Mouse (Mus musculus) cerebellum, adult 11 months (tissue): ENCODE measurements around the gene Prpf3.
A peak's percentile ranks its signal among the peaks of the same experiment; 100 is the strongest.
"Not testable (repeated sequence)": the region's sequence is repeated elsewhere in the genome, so short reads cannot be mapped to it uniquely, and the experiment has no call there.

Experiments
- DNase-seq: peaks from one replicate; pipeline ENCODE4 v3.0.0; 2022

Prpf3 gene

GRCm38 (mm10) chr3:95879063-95879462 is 23.4 kb upstream of the Prpf3 start:
- DNase-seq, result no peak

GRCm38 (mm10) chr3:95872048-95872447 is 16.4 kb upstream of the Prpf3 start:
- no peak for DNase-seq

- DNase-seq, result peak; percentile 78
Measured at GRCm38 (mm10) chr3:95871392-95871867, 15.7 kb upstream of the Prpf3 start, which contains the start of gene Mrps21. Gene Mrps21 (minus strand): TSS chr3:95871519.

- no peak for DNase-seq
Measured at GRCm38 (mm10) chr3:95870976-95871375, 15.3 kb upstream of the Prpf3 start.

- no peak for DNase-seq
Measured at GRCm38 (mm10) chr3:95867408-95867807, 11.7 kb upstream of the Prpf3 start.

- DNase-seq, result no peak
Measured at GRCm38 (mm10) chr3:95866071-95866470, 10.4 kb upstream of the Prpf3 start.

- no peak for DNase-seq
Measured at GRCm38 (mm10) chr3:95865571-95865970, 9.9 kb upstream of the Prpf3 start.

GRCm38 (mm10) chr3:95865050-95865449 is 9.4 kb upstream of the Prpf3 start:
- DNase-seq, result no peak

GRCm38 (mm10) chr3:95863578-95863977 is 7.9 kb upstream of the Prpf3 start:
- DNase-seq, result no peak

- peak; percentile 46 for DNase-seq
Measured at GRCm38 (mm10) chr3:95861796-95862195, 6.1 kb upstream of the Prpf3 start.

GRCm38 (mm10) chr3:95861216-95861615 is 5.5 kb upstream of the Prpf3 start:
- no peak for DNase-seq

GRCm38 (mm10) chr3:95860323-95860722 is 4.6 kb upstream of the Prpf3 start:
- no peak for DNase-seq

GRCm38 (mm10) chr3:95858278-95858677 is 2.6 kb upstream of the Prpf3 start:
- not testable (repeated sequence) for DNase-seq

- DNase-seq, result not testable (repeated sequence)
Measured at GRCm38 (mm10) chr3:95857050-95857449, 1.4 kb upstream of the Prpf3 start.

- DNase-seq, result no peak
Measured at GRCm38 (mm10) chr3:95856115-95856514, 430 bp upstream of the Prpf3 start.

GRCm38 (mm10) chr3:95851317-95851716 is 4.4 kb downstream of the Prpf3 start:
- no peak for DNase-seq

- no peak for DNase-seq
Measured at GRCm38 (mm10) chr3:95850611-95851010, 5.1 kb downstream of the Prpf3 start.

GRCm38 (mm10) chr3:95842503-95843214 is 13.0 kb downstream of the Prpf3 start:
- no peak for DNase-seq

- no peak for DNase-seq
Measured at GRCm38 (mm10) chr3:95839250-95839649, 16.4 kb downstream of the Prpf3 start.

- no peak for DNase-seq
Measured at GRCm38 (mm10) chr3:95829053-95829452, 26.6 kb downstream of the Prpf3 start.

- no peak for DNase-seq
Measured at GRCm38 (mm10) chr3:95826275-95826674, 29.4 kb downstream of the Prpf3 start.

GRCm38 (mm10) chr3:95820046-95821010 is 35.4 kb downstream of the Prpf3 start:
- DNase-seq, result no peak

GRCm38 (mm10) chr3:95819351-95819985 is 36.2 kb downstream of the Prpf3 start:
- DNase-seq, result peak; percentile 100
